Comparison of ENCODE assay signal across 8 mouse cellular contexts in genomic region chr17:63413973-63414580, GRCm38 (mm10).
A peak's percentile ranks its signal among the peaks of the same experiment; 100 is the strongest.
DNase-seq lines count a peak whose midpoint lies in the region; ATAC-seq lines count a peak whose summit lies in the region.

No protein-coding gene starts in this region.

- ATAC-seq in activated CD4-positive, CD25-positive, alpha-beta regulatory T cell, adult 4 months: peak; percentile 52

- DNase-seq in adrenal gland, postnatal 14 days: peak; percentile 26
- no peak for DNase-seq in adrenal gland, adult 8-10 months
- peak; percentile 43 for DNase-seq in kidney, postnatal 10 days
- DNase-seq in kidney, adult 18-20 months: no peak
- DNase-seq in lung, postnatal 10 days: peak; percentile 45
- DNase-seq in spleen, postnatal 14 days (ENCODE audit: low spot score in 2 of 2): no peak
- no peak for DNase-seq in spleen, adult 18-20 months

Comparison
In these comparisons a context has a peak if more than half of its experiments do, and no peak if none do; other contexts are left out.
1. DNase-seq: peak in adrenal gland, postnatal 14 days (single experiment), kidney, postnatal 10 days (single experiment) and lung, postnatal 10 days (single experiment); none in adrenal gland, adult 8-10 months (single experiment), kidney, adult 18-20 months (single experiment), spleen, postnatal 14 days (0 of 2) and spleen, adult 18-20 months (0 of 2).